Mouse (Mus musculus): ENCODE data around the gene Adgrd1.
"Not testable (repeated sequence)": the region's sequence is repeated elsewhere in the genome, so short reads cannot be mapped to it uniquely, and the experiment has no call there.

Gene Adgrd1

DNA sequence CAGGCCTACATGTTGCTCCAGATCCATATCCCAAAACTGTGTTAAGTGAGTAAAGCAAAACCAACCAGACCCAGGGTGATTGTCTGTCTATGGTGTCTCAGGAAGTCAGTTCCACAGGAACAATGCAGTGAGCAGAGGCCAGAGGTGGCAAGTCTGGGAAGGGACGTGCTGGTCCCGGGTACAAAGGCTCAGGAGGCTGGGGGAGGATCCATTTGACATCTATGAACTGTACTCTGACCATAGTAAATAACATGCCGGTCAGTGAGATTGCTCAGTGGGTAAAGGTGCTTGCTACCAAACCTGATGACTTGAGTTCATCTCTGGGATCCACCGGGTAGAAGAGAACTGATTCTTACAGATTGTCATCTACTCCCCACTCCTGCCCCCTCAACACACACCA lies 3.4 kb upstream of the Adgrd1 start:
- no peak for DNase-seq (ENCODE audit: low read depth)

DNA sequence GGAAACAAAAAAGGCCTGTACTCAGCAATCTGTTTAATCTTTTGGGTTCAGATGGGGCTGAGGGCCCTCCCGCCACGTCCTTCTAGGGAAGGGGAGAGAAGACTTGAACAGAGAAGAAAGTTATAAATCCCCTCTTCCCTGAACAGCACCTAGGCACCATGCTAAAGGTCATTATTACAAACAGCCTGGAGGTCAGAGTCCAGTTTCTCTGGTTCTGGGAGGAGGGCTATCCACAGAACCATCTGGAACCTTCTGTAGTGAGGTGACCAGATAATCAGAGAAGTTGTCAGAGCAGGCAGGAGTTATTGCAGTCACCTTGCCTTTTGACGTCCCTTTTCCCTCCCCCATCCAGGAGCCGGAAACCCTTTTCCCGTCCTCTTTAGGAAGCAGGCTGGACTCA lies 2.3 kb upstream of the Adgrd1 start:
- DNase-seq (ENCODE audit: low read depth) = no peak

DNA sequence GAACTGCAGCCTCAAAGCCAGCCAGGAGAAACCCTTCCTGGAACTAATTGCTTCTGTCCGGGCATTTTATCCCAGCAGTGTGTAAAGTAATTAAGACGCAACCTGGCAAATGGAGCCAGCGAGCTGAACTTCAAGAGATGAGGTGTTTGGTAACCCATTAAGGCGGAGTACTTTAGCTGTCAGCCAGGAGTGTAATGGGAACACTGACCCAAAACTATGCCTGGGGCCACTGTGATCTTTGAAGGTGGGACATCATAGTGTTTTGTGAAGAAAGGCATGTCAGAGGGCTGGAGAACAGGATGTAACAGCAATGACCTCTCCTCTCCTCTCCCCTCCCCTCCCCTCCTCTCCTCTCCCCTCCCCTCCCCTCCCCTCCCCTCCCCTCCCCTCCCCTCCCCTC lies 7.5 kb downstream of the Adgrd1 start:
- DNase-seq (ENCODE audit: low read depth) = no peak

DNA sequence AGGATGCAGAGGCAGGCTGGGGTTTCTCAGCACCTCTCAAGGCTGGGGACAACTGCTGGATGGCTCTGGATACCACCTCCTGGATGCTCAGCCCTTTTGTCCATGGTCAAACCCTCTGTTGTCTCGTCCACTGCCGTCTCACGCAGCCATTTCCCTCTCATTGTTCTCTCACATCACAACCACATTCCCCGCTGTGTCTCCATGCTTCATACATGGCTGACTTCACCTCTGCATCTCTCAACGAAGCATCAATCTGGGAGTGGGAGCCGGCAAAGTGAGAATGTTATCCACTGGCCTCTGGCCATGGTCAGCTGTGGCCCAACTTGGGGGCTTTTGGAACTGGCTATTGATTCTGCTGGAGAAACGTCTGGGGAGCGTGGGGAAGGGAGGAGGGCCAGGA lies 15.2 kb downstream of the Adgrd1 start:
- DNase-seq (ENCODE audit: low read depth) = no peak

GRCm38 (mm10) chr5:129113741-129114476 lies 17.4 kb downstream of the Adgrd1 start:
- no peak for DNase-seq (ENCODE audit: low read depth)

GRCm38 (mm10) chr5:129116299-129116698 lies 19.7 kb downstream of the Adgrd1 start:
- no peak for DNase-seq (ENCODE audit: low read depth)

- DNase-seq (ENCODE audit: low read depth) = no peak
Observed at GRCm38 (mm10) chr5:129117593-129118113, 21.1 kb downstream of the Adgrd1 start.

DNA sequence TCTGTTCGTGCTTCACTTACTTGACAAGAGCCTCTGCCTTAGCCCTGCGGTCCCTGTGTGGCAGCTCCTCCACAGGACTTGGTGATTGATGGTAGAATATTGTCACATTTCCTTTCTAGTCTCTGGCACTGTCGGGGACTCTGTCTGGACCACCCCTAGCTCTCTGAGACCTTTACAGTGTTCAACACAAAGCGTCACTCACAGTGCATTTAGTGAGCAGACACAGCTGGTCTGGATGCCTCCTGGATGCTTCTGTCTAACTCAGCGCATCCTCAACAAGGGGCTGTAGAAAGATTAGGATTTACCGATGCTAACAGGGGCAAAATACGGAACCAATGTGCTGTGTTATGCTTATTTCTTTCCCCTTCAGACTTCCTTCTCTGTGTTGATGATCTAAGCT lies 22.0 kb downstream of the Adgrd1 start:
- DNase-seq (ENCODE audit: low read depth) = no peak

DNA sequence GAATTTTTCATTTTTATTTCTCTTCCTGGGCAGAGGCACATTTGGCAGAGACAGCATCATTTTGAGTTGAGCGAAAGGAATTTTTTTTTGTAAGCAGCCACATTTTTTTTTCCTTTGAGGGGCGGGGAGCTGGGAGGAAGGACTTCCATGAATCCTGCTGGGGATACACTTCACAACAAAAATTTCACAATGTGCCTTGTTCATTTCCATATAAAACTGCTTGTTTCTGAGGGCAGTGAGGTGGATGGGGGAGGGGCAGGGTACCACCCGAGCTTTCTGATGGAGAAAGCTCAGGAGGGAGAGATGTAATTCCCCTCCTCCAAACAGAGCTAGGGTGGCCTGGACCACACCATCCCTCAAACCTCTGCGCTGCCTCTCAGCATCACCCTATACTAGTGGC lies 22.6 kb downstream of the Adgrd1 start:
- no peak for DNase-seq (ENCODE audit: low read depth)

- no peak for DNase-seq (ENCODE audit: low read depth)
Observed at GRCm38 (mm10) chr5:129121654-129122285, 25.2 kb downstream of the Adgrd1 start.

DNA sequence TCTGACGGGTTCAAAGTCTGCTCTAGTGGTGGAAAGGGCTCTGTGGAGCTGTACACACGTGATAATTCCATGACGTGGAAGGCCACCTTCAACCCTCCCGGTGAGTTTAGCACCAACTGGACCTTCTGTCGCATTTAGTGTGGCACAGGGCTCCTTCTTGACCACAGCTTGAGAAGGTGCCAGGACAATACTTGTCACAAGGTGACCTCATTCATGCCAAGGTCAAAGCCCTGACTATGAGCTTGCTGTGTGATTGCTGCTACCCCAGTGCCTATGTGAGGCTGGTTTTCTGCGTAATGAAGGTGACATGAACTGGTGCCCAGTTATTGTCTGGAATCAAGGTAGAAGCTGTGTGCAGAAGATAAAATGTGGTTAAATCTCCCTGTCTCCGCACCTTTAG lies 25.9 kb downstream of the Adgrd1 start:
- DNase-seq (ENCODE audit: low read depth) = no peak

DNA sequence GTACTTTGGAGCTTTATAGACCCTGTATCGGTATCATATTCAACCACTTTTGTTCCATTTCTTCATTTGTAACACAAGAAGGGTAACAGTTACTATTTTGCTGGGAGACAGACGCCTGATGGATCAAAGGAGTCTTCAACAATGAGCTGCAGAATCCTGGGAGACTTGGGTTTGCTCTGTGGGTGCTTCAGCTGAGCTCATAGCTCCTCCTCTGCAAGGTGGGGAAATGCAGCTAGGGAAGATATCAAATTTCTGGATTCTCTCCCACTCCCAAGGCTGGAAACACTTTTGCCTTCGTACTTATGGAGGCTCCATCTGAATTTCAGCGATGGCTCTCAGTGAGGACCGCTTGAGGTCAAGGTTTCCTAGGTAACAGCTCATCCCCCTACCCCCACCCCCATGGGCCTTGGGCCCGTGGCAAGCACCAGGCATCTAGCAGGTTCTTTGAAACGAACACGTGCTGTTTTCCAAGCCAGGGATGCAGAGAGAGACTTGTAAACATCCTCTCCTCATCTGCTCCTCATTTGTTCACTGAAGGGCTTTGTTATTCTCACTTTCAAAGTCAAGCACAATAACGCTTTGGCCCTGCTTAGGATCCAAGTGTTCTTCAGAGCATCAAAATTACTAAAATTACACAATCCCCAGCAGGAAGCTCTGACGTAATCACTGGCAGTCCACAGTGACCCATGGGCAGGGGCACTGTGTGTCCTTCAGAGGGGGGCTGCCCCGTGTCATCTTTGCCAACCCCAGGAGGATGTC lies 27.7 kb downstream of the Adgrd1 start:
- no peak for DNase-seq (ENCODE audit: low read depth)

GRCm38 (mm10) chr5:129128310-129128709 lies 31.8 kb downstream of the Adgrd1 start:
- DNase-seq (ENCODE audit: low read depth) = not testable (repeated sequence)

DNA sequence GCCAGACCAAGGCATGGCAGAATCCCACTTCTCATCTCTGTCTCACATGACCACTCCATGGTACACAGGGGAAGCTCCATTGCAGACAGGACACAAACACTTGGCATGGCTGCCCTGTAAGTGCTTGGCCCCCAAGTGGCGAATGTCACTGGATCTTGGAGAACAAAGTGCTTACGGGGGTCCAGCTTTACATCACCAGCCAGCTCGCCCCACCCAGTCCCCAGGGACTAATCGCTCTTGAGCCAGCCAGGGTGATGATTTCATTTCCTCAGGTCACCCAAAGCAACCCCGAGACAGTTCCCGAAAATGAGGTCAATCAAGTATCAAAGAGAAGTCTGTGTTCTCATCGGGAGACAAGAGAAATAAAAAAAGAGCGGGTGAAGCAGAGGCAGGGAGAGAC lies 33.8 kb downstream of the Adgrd1 start:
- DNase-seq (ENCODE audit: low read depth) = no peak

GRCm38 (mm10) chr5:129137405-129137804 lies 40.9 kb downstream of the Adgrd1 start:
- no peak for DNase-seq (ENCODE audit: low read depth)

DNA sequence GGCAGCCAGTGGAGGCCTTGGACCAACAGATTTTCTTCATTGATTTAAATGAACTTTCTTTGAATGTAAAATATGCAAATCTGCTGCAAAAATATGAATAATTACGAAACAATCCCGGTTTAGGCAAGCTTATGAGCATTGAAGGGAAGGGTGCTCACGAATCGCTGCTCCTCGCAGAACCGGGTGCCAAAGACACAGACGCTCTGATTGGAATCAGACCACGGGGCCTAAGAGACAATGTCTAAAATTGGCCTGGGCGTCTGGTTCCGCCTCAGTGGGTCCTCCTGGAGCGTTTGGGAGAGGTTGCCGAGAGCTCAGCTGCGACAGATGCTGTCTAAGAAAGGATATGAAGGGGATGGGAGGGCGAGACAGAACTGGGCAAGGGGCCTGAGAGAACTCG lies 42.0 kb downstream of the Adgrd1 start:
- DNase-seq (ENCODE audit: low read depth) = no peak

DNA sequence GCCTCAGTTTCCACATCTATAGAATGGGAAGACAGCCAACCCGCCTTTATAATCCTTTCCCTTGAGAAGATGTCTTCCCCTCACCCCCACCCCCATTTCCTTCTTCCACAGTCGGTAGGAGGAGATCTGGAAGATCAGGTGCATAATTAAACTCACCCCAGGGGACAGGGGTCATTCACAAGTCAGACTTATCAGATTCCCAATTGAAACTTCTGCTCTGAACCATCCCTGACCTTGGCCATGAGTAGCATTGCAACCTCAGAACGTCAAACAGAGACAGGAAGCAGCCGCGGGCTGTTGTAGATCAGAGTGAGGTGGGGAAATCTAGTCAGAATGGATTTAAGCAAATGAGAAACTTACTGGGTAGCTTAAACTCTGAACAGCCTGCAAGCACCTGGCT lies 46.3 kb downstream of the Adgrd1 start:
- no peak for DNase-seq (ENCODE audit: low read depth)

DNA sequence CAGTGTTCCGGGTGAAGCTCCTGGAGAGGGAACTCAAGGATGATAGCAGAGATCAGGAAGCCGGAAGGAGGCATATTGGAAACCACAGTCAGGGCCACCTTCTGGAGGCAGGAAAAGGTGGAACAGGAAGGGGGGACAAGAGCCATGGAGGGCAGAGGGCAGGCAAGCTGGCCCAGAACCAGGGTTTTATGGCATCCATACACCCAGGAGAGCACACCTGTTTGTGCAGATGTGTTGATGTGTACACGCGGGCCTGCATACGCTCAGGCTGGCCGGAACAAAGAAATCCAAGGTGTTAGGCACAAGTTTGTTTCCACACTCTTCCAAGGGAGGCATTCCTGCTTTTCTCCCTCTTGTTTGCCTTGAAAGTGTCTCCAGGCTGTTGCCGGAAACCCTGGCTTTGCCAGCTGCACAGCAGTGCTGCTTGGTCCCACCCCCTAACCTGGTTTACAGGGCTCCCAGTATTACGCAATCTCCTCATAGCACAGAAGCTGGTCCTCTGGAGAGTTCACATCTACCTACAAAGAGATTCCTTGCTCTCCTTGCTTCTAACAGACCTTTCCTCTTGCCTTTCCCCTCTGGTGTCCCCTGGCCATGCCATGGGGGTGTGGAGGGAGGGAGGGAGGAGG lies 48.9 kb downstream of the Adgrd1 start:
- DNase-seq (ENCODE audit: low read depth) = no peak

GRCm38 (mm10) chr5:129146892-129147509 lies 50.5 kb downstream of the Adgrd1 start:
- DNase-seq (ENCODE audit: low read depth) = no peak

- no peak for DNase-seq (ENCODE audit: low read depth)
Observed at GRCm38 (mm10) chr5:129148485-129148884, 51.9 kb downstream of the Adgrd1 start.

- DNase-seq (ENCODE audit: low read depth) = no peak
Observed at GRCm38 (mm10) chr5:129155023-129155901, 58.7 kb downstream of the Adgrd1 start.

All from naive thymus-derived CD4-positive, alpha-beta T cell, adult 2 months (primary cell).